Mouse (Mus musculus) bone marrow, adult 2 months (tissue): ENCODE results near the gene Fgfr2.

Experiments used
- CTCF ChIP-seq: fragments of 200-500 bp; IDR thresholded peaks from 2 replicates; pipeline ENCODE4 v1.5.1; 2011; ENCODE audit warnings: low read length, control low read depth; ENCODE audit not compliant: control insufficient read depth, insufficient read depth
- POLR2A ChIP-seq: fragments of 200-500 bp; IDR thresholded peaks from 2 replicates; pipeline ENCODE4 v1.6.1; 2011; ENCODE audit warnings: low read depth, mild to moderate bottlenecking, control low read depth, low read length, borderline replicate concordance; ENCODE audit not compliant: control insufficient read depth

DNA sequence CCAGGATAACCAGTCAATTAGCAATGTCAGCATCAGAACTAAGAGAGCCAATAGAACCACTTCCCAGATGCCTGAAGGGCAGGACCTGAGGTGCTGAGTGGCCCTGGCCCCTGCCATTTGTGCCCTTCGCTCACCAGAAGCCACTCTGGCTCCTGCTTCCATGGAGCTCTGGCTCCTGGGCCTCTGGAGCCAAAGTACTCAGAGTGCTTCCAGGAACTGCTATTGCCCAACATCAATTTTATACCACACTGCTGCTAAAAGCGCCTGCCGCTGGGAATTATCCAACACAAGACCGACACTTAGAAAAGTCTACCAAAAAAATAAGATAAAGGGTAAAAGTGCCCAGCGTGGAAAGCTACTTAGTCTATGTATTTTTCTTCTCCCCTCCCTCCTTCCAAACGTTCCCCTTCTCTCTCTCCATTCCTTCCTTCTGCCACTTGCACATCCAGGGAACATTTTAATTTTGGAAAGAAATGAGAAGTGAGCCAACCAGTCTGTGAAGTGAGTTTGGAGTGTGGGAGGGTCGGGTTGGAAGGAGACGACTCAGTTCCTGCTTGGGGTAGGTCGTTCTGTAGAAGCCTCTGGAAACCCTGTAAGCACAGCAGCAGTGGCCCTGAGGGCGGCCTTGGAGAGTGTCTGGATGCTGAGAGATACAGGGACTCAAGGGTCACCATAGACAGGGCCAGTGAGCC is 1216.5 kb downstream of the Fgfr2 start:
- no peak for TF ChIP-seq POLR2A
- no peak for TF ChIP-seq CTCF
